Mouse (Mus musculus) heart, postnatal 10 days (tissue): ENCODE measurements at regions not wholly inside any gene's neighbourhood (a gene's known extent, or its start where the extent isn't known, plus 50 kb on each side); places are given as distances from the start of the nearest gene placed in this dataset.

Experiments
- DNase-seq, 2 experiments: peaks; one replicate each; pipeline ENCODE4 v3.0.0; 2021
- intact Hi-C: fragments of 180-260 bp; cut with DNase I; formaldehyde crosslinking; loops from one replicate; pipeline ENCODE4 v1.15.1; 2025

GRCm38 (mm10) chr12:27847397-27847796 lies 505.0 kb upstream of the Sox11 start:
- intact Hi-C loops: no loop called here
- DNase-seq: no peak

GRCm38 (mm10) chr12:27844958-27845357 lies 502.6 kb upstream of the Sox11 start:
- intact Hi-C loops: no loop called here
- DNase-seq: no peak

GRCm38 (mm10) chr12:27838955-27839354 lies 496.6 kb upstream of the Sox11 start:
- DNase-seq: no peak
- intact Hi-C loops: no loop called here

- intact Hi-C loops: no loop called here
- DNase-seq: no peak
Observed at GRCm38 (mm10) chr12:27838384-27838783, 496.0 kb upstream of the Sox11 start.

GRCm38 (mm10) chr12:27826208-27826607 lies 483.8 kb upstream of the Sox11 start:
- DNase-seq: no peak
- intact Hi-C loops: no loop called here

- DNase-seq: no peak
- intact Hi-C loops: no loop called here
Observed at GRCm38 (mm10) chr12:27823392-27823791, 481.0 kb upstream of the Sox11 start.

GRCm38 (mm10) chr12:27796642-27797041 lies 454.3 kb upstream of the Sox11 start:
- intact Hi-C loops: no loop called here
- DNase-seq: peak in 1 of 2 experiments; percentile 2

GRCm38 (mm10) chr12:27786716-27787291 lies 444.4 kb upstream of the Sox11 start:
- intact Hi-C loops: no loop called here
- no peak for DNase-seq

GRCm38 (mm10) chr12:27780801-27781200 lies 438.4 kb upstream of the Sox11 start:
- intact Hi-C loops: no loop called here
- DNase-seq: peak; percentile 4 to 7

- intact Hi-C loops: no loop called here
- DNase-seq: no peak
Observed at GRCm38 (mm10) chr12:27765948-27766347, 423.6 kb upstream of the Sox11 start.

GRCm38 (mm10) chr12:27759016-27759415 lies 416.6 kb upstream of the Sox11 start:
- no peak for DNase-seq
- intact Hi-C loops: no loop called here

- intact Hi-C loops: no loop called here
- no peak for DNase-seq
Observed at GRCm38 (mm10) chr12:27757641-27758040, 415.3 kb upstream of the Sox11 start.

- intact Hi-C loops: no loop called here
- peak; percentile 3 to 7 for DNase-seq
Observed at GRCm38 (mm10) chr12:27724619-27725200, 382.3 kb upstream of the Sox11 start.

GRCm38 (mm10) chr12:27680459-27680858 lies 338.1 kb upstream of the Sox11 start:
- intact Hi-C loops: no loop called here

GRCm38 (mm10) chr12:27673404-27673803 lies 331.0 kb upstream of the Sox11 start:
- intact Hi-C loops: no loop called here
- no peak for DNase-seq

More at GRCm38 (mm10) chr12:27680459-27680858, 338.1 kb upstream of the Sox11 start:
- no peak for DNase-seq

- intact Hi-C loops: no loop called here
- no peak for DNase-seq
Observed at GRCm38 (mm10) chr12:27670650-27671084, 328.3 kb upstream of the Sox11 start.

- DNase-seq: no peak
- intact Hi-C loops: no loop called here
Observed at GRCm38 (mm10) chr12:27670190-27670589, 327.8 kb upstream of the Sox11 start.

- intact Hi-C loops: no loop called here
- DNase-seq: no peak
Observed at GRCm38 (mm10) chr12:27669542-27669941, 327.2 kb upstream of the Sox11 start.

GRCm38 (mm10) chr12:27666456-27666855 lies 324.1 kb upstream of the Sox11 start:
- no peak for DNase-seq
- intact Hi-C loops: no loop called here

GRCm38 (mm10) chr12:27663126-27663525 lies 320.8 kb upstream of the Sox11 start:
- no peak for DNase-seq
- intact Hi-C loops: no loop called here

GRCm38 (mm10) chr12:27662723-27663122 lies 320.3 kb upstream of the Sox11 start:
- DNase-seq: no peak
- intact Hi-C loops: no loop called here

- peak; percentile 70 to 71 for DNase-seq
- intact Hi-C loops: no loop called here
Observed at GRCm38 (mm10) chr12:27657536-27657935, 315.2 kb upstream of the Sox11 start.

- DNase-seq: no peak
- intact Hi-C loops: no loop called here
Observed at GRCm38 (mm10) chr12:27653541-27653940, 311.2 kb upstream of the Sox11 start.
